Comparison of ENCODE assay signal across 8 mouse cellular contexts in the genomic region with DNA sequence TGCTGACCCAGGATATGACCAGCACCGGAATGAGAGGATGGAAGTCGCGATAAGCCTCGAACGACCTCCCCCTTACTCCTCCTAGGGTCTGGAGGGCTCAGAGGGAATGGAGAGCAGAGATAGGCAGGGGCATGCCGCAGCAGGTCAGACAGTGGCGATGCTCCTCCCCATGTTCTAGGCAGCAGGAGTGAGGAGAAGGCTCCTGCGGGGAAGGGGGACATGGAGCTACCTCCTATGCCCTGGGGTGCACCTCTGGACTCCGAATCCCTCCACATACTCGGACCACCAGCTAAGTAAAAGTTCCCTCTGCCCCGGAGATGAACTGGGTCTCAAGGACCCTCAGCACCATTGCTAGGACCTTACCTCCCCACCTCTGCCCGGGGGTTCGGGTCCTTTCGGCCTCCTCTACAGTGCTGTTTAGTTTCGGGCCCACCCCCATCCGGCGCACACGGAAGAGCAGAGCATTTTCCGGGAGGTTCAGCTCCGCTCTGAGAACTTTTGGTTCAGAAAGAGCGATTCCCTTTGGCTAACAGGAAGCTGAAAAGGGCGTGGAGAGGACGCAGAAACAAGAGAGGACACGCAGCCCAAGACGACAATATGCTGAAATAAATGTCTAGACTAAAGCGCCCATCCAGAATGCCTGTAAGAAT. TPM values are rescaled to one million over a fixed set of nuclear protein-coding genes. Genes with fewer than 3 reads are reported as not detected.
DNase-seq lines count a peak whose midpoint lies in the region; ATAC-seq and TF ChIP-seq lines count a peak whose summit lies in the region.

No protein-coding gene starts in this region.

- peak overlapping the region; percentile 87 for H3K4me2 ChIP-seq in intestine, postnatal 0 days (replicated peaks; ENCODE audit: low read depth)
- H3K4me2 ChIP-seq in lung, embryonic 16.5 days (ENCODE audit: low read depth, low read length), result peak overlapping the region; percentile 96

- no peak for ATAC-seq in intestine, postnatal 0 days
- ATAC-seq in lung, embryonic 16.5 days (ENCODE audit: low read depth), result peak; percentile 56

- no peaks in the 10 kb centered on the region for H3K36me3 ChIP-seq in intestine, postnatal 0 days (ENCODE audit: control insufficient read depth, insufficient read depth)
- H3K36me3 ChIP-seq in lung, embryonic 16.5 days (ENCODE audit: control insufficient read depth, insufficient read depth, low read length), result no peaks in the 10 kb centered on the region
- no peaks in the 10 kb centered on the region for H3K36me3 ChIP-seq in small intestine, adult 2 months (ENCODE audit: control insufficient read depth, insufficient read depth, low read length)

- H3K27me3 ChIP-seq in intestine, postnatal 0 days (replicated peaks; ENCODE audit: control insufficient read depth, insufficient read depth, low read length), result no peaks in the 10 kb centered on the region; the same call in 1 of the 2 replicates
- no peaks in the 10 kb centered on the region for H3K27me3 ChIP-seq in lung, embryonic 16.5 days (ENCODE audit: control insufficient read depth, insufficient read depth, low read depth, low read length)
- H3K27me3 ChIP-seq in small intestine, adult 2 months (ENCODE audit: control insufficient read depth, insufficient read depth, low read length), result no peaks in the 10 kb centered on the region; the same call in 1 of the 2 replicates

- WGBS in intestine, postnatal 0 days, result 3% methylated on average over 26 of the region's 26 CpGs
- whole genome bisulfite sequencing in lung, embryonic 16.5 days, result 2% methylated on average over 26 of the region's 26 CpGs
- WGBS in small intestine, adult 2 months, result 8% methylated on average over 26 of the region's 26 CpGs

- H3K9me3 ChIP-seq in intestine, postnatal 0 days (ENCODE audit: control insufficient read depth), result no peaks in the 10 kb centered on the region
- no peaks in the 10 kb centered on the region for H3K9me3 ChIP-seq in lung, embryonic 16.5 days (ENCODE audit: control insufficient read depth, low read length)

- H3K27ac ChIP-seq in intestine, postnatal 0 days (ENCODE audit: low read depth, low read length), result peak overlapping the region; percentile 21; the same call in 1 of the 2 replicates
- H3K27ac ChIP-seq in lung, embryonic 16.5 days (ENCODE audit: low read length), result peak overlapping the region; percentile 72
- no peak overlapping the region for H3K27ac ChIP-seq in small intestine, adult 2 months (ENCODE audit: insufficient read depth, low read depth, low read length)

- peak; percentile 1 for DNase-seq in 3T3-L1 (ENCODE audit: low read depth, low spot score)
- DNase-seq in Muller cell, postnatal 12 days (ENCODE audit: inconsistent ontology term), result peak; percentile 32
- peak; percentile 50 for DNase-seq in heart, adult 18-20 months
- DNase-seq in cerebellum, adult 11-12 months, result no peak
- no peak for DNase-seq in testis, postnatal 10 days (ENCODE audit: low spot score)

- TF ChIP-seq CTCF in intestine, postnatal 0 days (IDR thresholded peaks at IDR 0.05; ENCODE audit: low read depth), result 0 out of 2 replicates have a peak, but pooled peaks have one; percentile 0
- no peak for TF ChIP-seq CTCF in small intestine, adult 2 months (IDR thresholded peaks at IDR 0.05; ENCODE audit: extremely low read depth, insufficient read length, insufficient replicate concordance, low read depth, low read length)

- TF ChIP-seq POLR2A in small intestine, adult 2 months (IDR thresholded peaks at IDR 0.05; ENCODE audit: low read depth, low read length), result peak; percentile 13; the same call in 1 of the 2 replicates

- no peaks in the 10 kb centered on the region for H3K4me1 ChIP-seq in intestine, postnatal 0 days (replicated peaks; ENCODE audit: control insufficient read depth, insufficient read depth, low read length)
- peaks cover 7% of the 10 kb centered on the region for H3K4me1 ChIP-seq in lung, embryonic 16.5 days (replicated peaks; ENCODE audit: control insufficient read depth, insufficient read depth, low read length)
- 0 out of 2 replicates have a peak, but pooled peaks cover 10% of the 10 kb centered on the region for H3K4me1 ChIP-seq in small intestine, adult 2 months (ENCODE audit: control insufficient read depth, insufficient read depth, insufficient read length, low read length)

- peak overlapping the region; percentile 48 for H3K4me3 ChIP-seq in intestine, postnatal 0 days (ENCODE audit: low read depth, low read length)
- peak overlapping the region; percentile 69 for H3K4me3 ChIP-seq in lung, embryonic 16.5 days (ENCODE audit: low read length)
- H3K4me3 ChIP-seq in small intestine, adult 2 months (ENCODE audit: low read depth, low read length), result peak overlapping the region; percentile 66

- H3K9ac ChIP-seq in intestine, postnatal 0 days (ENCODE audit: low read depth, low read length), result peak overlapping the region; percentile 35
- peak overlapping the region; percentile 77 for H3K9ac ChIP-seq in lung, embryonic 16.5 days (ENCODE audit: low read length)

RNA-seq across cellular contexts. Expression of a gene that starts 7.1 kb away (rescaled TPM):
- 1 to 10 TPM; 6.6 to 6.8 TPM for total RNA-seq in heart, adult 18-20 months (2021)
- polyA plus RNA-seq in intestine, postnatal 0 days (2015; fragmentation: Nextera tagmentation; extraction: Ambion mirVana), result 0.94 and 0.99 TPM in 2 replicates
- polyA plus RNA-seq in lung, embryonic 16.5 days (2015; fragmentation: Nextera tagmentation; extraction: Ambion mirVana), result 1.8 and 2.8 TPM in 2 replicates
- 0.37 and 0.60 TPM in 2 replicates for polyA plus RNA-seq in small intestine, adult 2 months (2012; rRNA removed)

Comparison
In these comparisons a context has a peak if more than half of its experiments do, and no peak if none do; other contexts are left out.
1. DNase-seq: peak in 3T3-L1 (single experiment), Muller cell, postnatal 12 days (single experiment) and heart, adult 18-20 months (2 of 2); none in cerebellum, adult 11-12 months (single experiment) and testis, postnatal 10 days (single experiment).
2. Peak in every context shown above with its lines, with median percentiles within 50 percentile points of each other: H3K4me3 ChIP-seq.